ENCODE assay signal across 7 mouse cellular contexts in genomic region chr7:25780753-25781152, GRCm38 (mm10). TPM values are rescaled to one million over a fixed set of nuclear protein-coding genes. Genes with fewer than 3 reads are reported as not detected.
DNase-seq lines count a peak whose midpoint lies in the region; ATAC-seq and TF ChIP-seq lines count a peak whose summit lies in the region.

No protein-coding gene starts in this region.

- 67% methylated on average over 4 of the region's 4 CpGs for WGBS in kidney, adult 2 months
- WGBS in intestine, embryonic 16.5 days, result 58% methylated on average over 4 of the region's 4 CpGs

- H3K27ac ChIP-seq in kidney, adult 2 months (ENCODE audit: insufficient read depth, low read depth, low read length), result peak overlapping the region; percentile 7
- H3K27ac ChIP-seq in intestine, embryonic 16.5 days (ENCODE audit: low read length), result peak overlapping the region; percentile 80; the same call in 1 of the 2 replicates

- no peak overlapping the region for H3K4me2 ChIP-seq in intestine, embryonic 16.5 days (ENCODE audit: low read depth, low read length)

- H3K9ac ChIP-seq in intestine, embryonic 16.5 days (ENCODE audit: low read depth, low read length), result no peak overlapping the region

- no peak for DNase-seq in kidney, adult 2 months
- no peak for DNase-seq in kidney, adult 11 months
- DNase-seq in 3T3-L1 (ENCODE audit: low read depth, low spot score), result peak; percentile 84
- DNase-seq in Muller cell, postnatal 12 days (ENCODE audit: inconsistent ontology term), result peak; percentile 67
- DNase-seq in ovary, postnatal 14 days (ENCODE audit: low spot score), result no peak
- no peak for DNase-seq in cerebellum, postnatal 14 days

- TF ChIP-seq CTCF in kidney, adult 2 months (conservative IDR thresholded peaks at IDR 0.05; ENCODE audit: insufficient read depth, insufficient read length, low read depth, low read length), result no peak

- H3K36me3 ChIP-seq in kidney, adult 2 months (ENCODE audit: control insufficient read depth, insufficient read depth, low read length), result no peaks in the 10 kb centered on the region
- H3K36me3 ChIP-seq in intestine, embryonic 16.5 days (ENCODE audit: control insufficient read depth, insufficient read depth, low read length), result no peaks in the 10 kb centered on the region; the same call in none of the 2 replicates

- no peaks in the 10 kb centered on the region for H3K27me3 ChIP-seq in kidney, adult 2 months (replicated peaks; ENCODE audit: control insufficient read depth, insufficient read depth, low read length)
- H3K27me3 ChIP-seq in intestine, embryonic 16.5 days (replicated peaks; ENCODE audit: control insufficient read depth, insufficient read depth, low read length), result no peaks in the 10 kb centered on the region

- no peak overlapping the region for H3K4me3 ChIP-seq in kidney, adult 2 months (ENCODE audit: insufficient read depth, low read depth, low read length)
- no peak overlapping the region for H3K4me3 ChIP-seq in intestine, embryonic 16.5 days (ENCODE audit: low read length)

- no peak for ATAC-seq in intestine, embryonic 16.5 days

- TF ChIP-seq POLR2A in kidney, adult 2 months (IDR thresholded peaks at IDR 0.05; ENCODE audit: low read depth, low read length), result no peak

- H3K9me3 ChIP-seq in intestine, embryonic 16.5 days (ENCODE audit: control insufficient read depth, low read length), result no peaks in the 10 kb centered on the region

- H3K4me1 ChIP-seq in kidney, adult 2 months (ENCODE audit: control insufficient read depth, insufficient read depth, low read length), result peaks cover 6% of the 10 kb centered on the region; the same call in 1 of the 2 replicates
- H3K4me1 ChIP-seq in intestine, embryonic 16.5 days (ENCODE audit: control insufficient read depth, insufficient read depth, low read length), result peaks cover 22% of the 10 kb centered on the region

RNA-seq across cellular contexts. Expression of gene Axl, which starts 7.8 kb away (rescaled TPM):
- polyA plus RNA-seq in kidney, adult 2 months (2012; rRNA removed), result 31.0 and 36.1 TPM in 2 replicates
- 48.8 and 58.1 TPM in 2 replicates for polyA plus RNA-seq in intestine, embryonic 16.5 days (2015; fragmentation: Nextera tagmentation; extraction: Ambion mirVana)

RNA-seq across cellular contexts. Expression of gene Hnrnpul1, which starts 26.2 kb away (rescaled TPM):
- 33.3 and 41.7 TPM in 2 replicates for polyA plus RNA-seq in kidney, adult 2 months (2012; rRNA removed)
- 33.9 and 35.7 TPM in 2 replicates for polyA plus RNA-seq in intestine, embryonic 16.5 days (2015; fragmentation: Nextera tagmentation; extraction: Ambion mirVana)

RNA-seq across cellular contexts. Expression of gene Cyp2s1, which starts 36.0 kb away (rescaled TPM):
- polyA plus RNA-seq in kidney, adult 2 months (2012; rRNA removed), result 22.1 and 26.2 TPM in 2 replicates
- 39.1 and 41.3 TPM in 2 replicates for polyA plus RNA-seq in intestine, embryonic 16.5 days (2015; fragmentation: Nextera tagmentation; extraction: Ambion mirVana)

Comparison
In these comparisons a context has a peak if more than half of its experiments do, and no peak if none do; other contexts are left out.
1. DNase-seq: peak in 3T3-L1 (single experiment) and Muller cell, postnatal 12 days (single experiment); none in kidney, adult 2 months (single experiment), kidney, adult 11 months (single experiment), ovary, postnatal 14 days (single experiment) and cerebellum, postnatal 14 days (0 of 2).